Mouse (Mus musculus) stomach, embryonic 16.5 days (tissue): ENCODE results near the gene Adh7. TPM values are rescaled to one million over a fixed set of nuclear protein-coding genes. Genes with fewer than 3 reads are reported as not detected.

Experiments used
- ATAC-seq: fragments of 200-750 bp; cut with Nextera tagmentation; 2 replicates; pipeline ENCODE4 v1.8.0; 2017; ENCODE audit warnings: moderate number of reproducible peaks, moderate TSS enrichment; ENCODE audit not compliant: insufficient read depth, low FRiP score
- H3K27ac ChIP-seq: fragments of 300-500 bp; sonication (generic); 2 replicates; pipeline ENCODE4 v1.5.1; 2014; ENCODE audit warnings: low read length
- H3K27me3 ChIP-seq: fragments of 300-500 bp; sonication (generic); 2 replicates; pipeline ENCODE4 v1.6.1; 2014; ENCODE audit warnings: low read length, control low read depth, mixed read lengths; ENCODE audit not compliant: control insufficient read depth, insufficient read depth
- H3K36me3 ChIP-seq: fragments of 300-500 bp; sonication (generic); 2 replicates; pipeline ENCODE4 v1.6.1; 2014; ENCODE audit warnings: low read length; ENCODE audit not compliant: control insufficient read depth, insufficient read depth
- H3K4me1 ChIP-seq: fragments of 300-500 bp; sonication (generic); 2 replicates; pipeline ENCODE4 v1.6.1; 2014; ENCODE audit warnings: low read length, control low read depth, mixed read lengths; ENCODE audit not compliant: control insufficient read depth, insufficient read depth
- H3K4me2 ChIP-seq: fragments of 300-500 bp; sonication (generic); 2 replicates; pipeline ENCODE4 v1.6.1; 2014; ENCODE audit warnings: low read depth, low read length, mixed read lengths
- H3K4me3 ChIP-seq: fragments of 300-500 bp; sonication (generic); replicated peaks from 2 replicates; pipeline ENCODE4 v1.5.1; 2014; ENCODE audit warnings: mild to moderate bottlenecking, low read length
- H3K9ac ChIP-seq: fragments of 300-500 bp; sonication (generic); 2 replicates; pipeline ENCODE4 v1.6.1; 2014; ENCODE audit warnings: low read length
- H3K9me3 ChIP-seq: fragments of 300-500 bp; sonication (generic); replicated peaks from 2 replicates; pipeline ENCODE4 v1.6.1; 2016; ENCODE audit warnings: low read length, control low read depth; ENCODE audit not compliant: control insufficient read depth
- WGBS: fragments of 180-500 bp; shearing (Covaris S2); extraction: QIAGEN DNeasy Blood & Tissue Kit; methylation state at CpG from one replicate; pipeline ENCODE4 v1.1.7; 2014; 5-methylcytosine and 5-hydroxymethylcytosine counted together
- polyA plus RNA-seq: library from polyadenylated mRNA; unstranded; fragments of >200 nt; fragmentation: Nextera tagmentation; extraction: Ambion mirVana; gene quantifications from 2 replicates; pipeline ENCODE4 v1.2.1, GENCODE M21; 2015

Adh7 gene
- polyA plus RNA-seq, 1 experiment from 2014 or later, result 0.79 TPM

DNA sequence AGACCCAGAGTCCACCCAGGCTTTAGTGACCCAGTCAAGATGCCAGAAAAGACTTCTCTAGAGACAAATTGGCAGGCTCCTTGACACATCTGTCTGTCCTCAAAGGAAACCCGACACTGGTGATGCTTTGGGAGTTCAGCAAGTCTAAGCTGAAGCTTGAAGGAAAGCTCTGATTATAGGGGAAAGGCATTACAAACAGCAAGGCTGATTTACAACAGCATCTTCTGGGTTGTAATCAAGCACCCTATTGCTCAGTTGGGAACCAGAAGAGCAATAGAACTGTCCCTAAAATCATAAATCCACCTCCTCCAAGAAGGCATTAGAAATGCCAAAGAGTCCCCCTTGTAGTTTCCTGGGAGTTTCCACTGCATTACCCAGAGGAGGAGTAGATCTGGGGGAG is 52.9 kb downstream of the Adh7 start:
- Histone ChIP-seq H3K9ac (no peak overlapping the region), H3K27me3 (no peaks in the 10 kb centered on the region), H3K4me2 (no peak overlapping the region), H3K36me3 (no peaks in the 10 kb centered on the region), H3K4me1 (peaks cover 4% of the 10 kb centered on the region; the same call in 1 of the 2 replicates), H3K9me3 (no peaks in the 10 kb centered on the region), H3K4me3 (no peak overlapping the region), H3K27ac (no peak overlapping the region)
- ATAC-seq, result no peak
- WGBS, result 25% methylated on average over 1 of the region's 1 CpGs

DNA sequence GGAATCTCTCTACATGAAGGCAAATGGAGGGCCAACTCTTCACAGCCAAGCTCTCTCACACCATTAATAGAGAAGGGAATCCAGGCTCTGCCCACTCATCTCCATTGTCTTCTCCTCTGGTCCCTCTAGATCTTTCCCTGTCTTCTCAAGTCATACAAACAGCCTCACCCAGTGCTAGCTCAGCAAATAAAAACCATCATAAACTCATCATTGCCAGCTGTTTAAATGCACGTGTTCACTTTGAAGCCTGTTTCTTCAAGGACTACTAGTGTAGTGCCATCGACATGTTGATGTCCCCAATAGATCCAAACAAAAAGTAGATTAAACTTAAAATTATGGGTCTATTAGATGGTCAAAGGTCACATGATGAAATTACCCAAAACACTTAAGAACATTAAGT is 53.7 kb downstream of the Adh7 start:
- Histone ChIP-seq H3K27me3 (no peaks in the 10 kb centered on the region), H3K9me3 (no peaks in the 10 kb centered on the region), H3K9ac (no peak overlapping the region), H3K4me2 (no peak overlapping the region), H3K4me3 (no peak overlapping the region), H3K4me1 (peaks cover 4% of the 10 kb centered on the region; the same call in 1 of the 2 replicates), H3K36me3 (no peaks in the 10 kb centered on the region), H3K27ac (no peak overlapping the region)
- WGBS, result 80% methylated on average over 2 of the region's 2 CpGs
- ATAC-seq, result no peak

DNA sequence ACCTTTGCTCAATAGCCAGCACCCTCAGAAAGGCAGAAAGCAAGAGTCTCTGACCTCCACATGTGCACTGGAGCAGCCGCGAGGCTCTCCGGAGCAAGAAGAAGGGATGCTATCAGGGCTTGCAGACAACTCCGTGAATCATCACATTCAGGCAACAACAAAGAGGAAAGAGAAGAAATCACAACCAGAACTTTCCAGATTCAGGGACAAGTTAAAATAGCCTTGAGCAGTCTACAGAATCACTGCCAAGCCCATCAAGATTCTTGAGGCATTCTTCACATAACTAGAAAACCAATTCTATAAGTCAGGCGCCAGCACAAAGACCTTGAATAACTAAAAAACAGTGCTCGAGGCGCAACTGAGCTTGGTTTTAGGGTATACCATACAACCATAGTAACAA is 55.5 kb downstream of the Adh7 start:
- Histone ChIP-seq H3K9me3 (no peaks in the 10 kb centered on the region), H3K27ac (no peak overlapping the region)
- 84% methylated on average over 7 of the region's 7 CpGs for WGBS

DNA sequence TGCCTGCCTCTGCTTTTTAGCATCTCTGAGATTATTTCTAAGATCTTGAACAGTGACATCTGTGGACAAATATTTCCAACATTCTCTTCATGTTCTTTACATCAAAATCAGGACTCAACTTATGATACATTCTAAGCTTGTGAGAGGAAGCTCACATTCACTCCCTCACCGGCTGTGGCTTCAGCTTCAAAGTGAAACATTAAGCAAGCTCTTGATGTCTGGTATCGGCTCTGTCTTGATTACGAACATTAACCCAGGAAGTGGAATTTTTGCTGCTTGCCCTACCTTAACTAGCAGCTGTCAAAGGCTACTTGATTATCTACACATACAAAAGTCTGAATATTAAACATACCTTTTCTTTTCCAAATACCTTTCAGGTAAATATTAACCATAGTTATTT is 57.5 kb downstream of the Adh7 start:
- no peak for ATAC-seq
- WGBS, result 44% methylated on average over 3 of the region's 3 CpGs
- H3K36me3 ChIP-seq, result no peaks in the 10 kb centered on the region

More for the DNA sequence above, 55.5 kb downstream of the Adh7 start:
- no peak for ATAC-seq
- H3K4me3 ChIP-seq, result no peak overlapping the region
- H3K4me2 ChIP-seq, result no peak overlapping the region
- H3K27me3 ChIP-seq, result no peaks in the 10 kb centered on the region
- H3K36me3 ChIP-seq, result no peaks in the 10 kb centered on the region
- no peak overlapping the region for H3K9ac ChIP-seq
- peaks cover 8% of the 10 kb centered on the region; the same call in 1 of the 2 replicates for H3K4me1 ChIP-seq

DNA sequence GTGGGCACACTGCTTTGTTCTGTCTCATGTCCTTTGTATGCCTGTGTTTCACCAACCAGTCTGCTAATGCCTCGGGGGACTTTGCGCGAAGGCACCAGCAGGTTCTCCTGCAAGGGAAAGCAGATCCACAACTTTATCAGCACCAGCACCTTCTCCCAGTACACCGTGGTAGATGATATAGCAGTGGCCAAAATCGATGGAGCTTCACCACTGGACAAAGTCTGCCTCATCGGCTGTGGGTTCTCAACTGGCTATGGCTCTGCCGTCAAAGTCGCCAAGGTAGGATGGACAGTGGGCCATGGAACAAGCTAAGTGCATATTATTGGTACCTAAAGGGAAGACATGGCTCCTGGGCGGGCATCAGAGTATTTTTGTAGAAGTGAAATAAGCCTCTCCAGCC is 65.0 kb downstream of the Adh7 start:
- H3K4me3 ChIP-seq, result no peak overlapping the region
- no peaks in the 10 kb centered on the region for H3K4me1 ChIP-seq
- no peak overlapping the region for H3K4me2 ChIP-seq
- H3K27me3 ChIP-seq, result no peaks in the 10 kb centered on the region
- H3K36me3 ChIP-seq, result no peaks in the 10 kb centered on the region
- no peaks in the 10 kb centered on the region for H3K9me3 ChIP-seq
- H3K9ac ChIP-seq, result no peak overlapping the region
- H3K27ac ChIP-seq, result no peak overlapping the region
- ATAC-seq, result no peak
- 93% methylated on average over 9 of the region's 9 CpGs for WGBS

More for the DNA sequence above, 57.5 kb downstream of the Adh7 start:
- Histone ChIP-seq H3K27ac (no peak overlapping the region), H3K27me3 (no peaks in the 10 kb centered on the region), H3K9me3 (no peaks in the 10 kb centered on the region), H3K9ac (no peak overlapping the region), H3K4me3 (no peak overlapping the region), H3K4me2 (no peak overlapping the region), H3K4me1 (peaks cover 8% of the 10 kb centered on the region; the same call in 1 of the 2 replicates)

Other genes with a start within 250 kb of the Adh7 start
- gene Dapp1, start 236.2 kb upstream of the Adh7 start, polyA plus RNA-seq, result 17.3 and 18.0 TPM in 2 replicates
- gene 1110002E22Rik, start 152.7 kb upstream of the Adh7 start, polyA plus RNA-seq, result 0.09 and 1.4 TPM in 2 replicates
- 0.14 and 0.19 TPM in 2 replicates for gene Gm5105, start 150.4 kb upstream of the Adh7 start, polyA plus RNA-seq
- gene Trmt10a, start 74.3 kb upstream of the Adh7 start, polyA plus RNA-seq, result 8.0 and 9.2 TPM in 2 replicates
- gene Mttp, start 72.8 kb upstream of the Adh7 start, polyA plus RNA-seq, result 56.2 and 63.7 TPM in 2 replicates
- gene 4930579F01Rik, start 23.9 kb upstream of the Adh7 start, polyA plus RNA-seq, result 0.13 and 0.32 TPM in 2 replicates
- 63.3 and 92.5 TPM in 2 replicates for gene Adh1, start 43.2 kb downstream of the Adh7 start, polyA plus RNA-seq
- gene Adh6a, start 95.5 kb downstream of the Adh7 start, polyA plus RNA-seq, result 0.16 and 0.32 TPM in 2 replicates
- 0.13 and 0.39 TPM in 2 replicates for gene Adh6b, start 124.0 kb downstream of the Adh7 start, polyA plus RNA-seq
- not detected in 2 replicates for gene Adh4, start 197.7 kb downstream of the Adh7 start, polyA plus RNA-seq
- gene Adh5, start 225.3 kb downstream of the Adh7 start, polyA plus RNA-seq, result 169 and 178 TPM in 2 replicates